Mouse (Mus musculus) neural tube, embryonic 12.5 days (tissue): ENCODE measurements around the gene Rtkn. TPM values are rescaled to one million over a fixed set of nuclear protein-coding genes. Genes with fewer than 3 reads are reported as not detected.

Experiments
- ATAC-seq: fragments of 200-750 bp; cut with Nextera tagmentation; 2 replicates; pipeline ENCODE4 v1.8.0; 2017; ENCODE audit warnings: low read depth, mild to moderate bottlenecking, moderate TSS enrichment, moderate library complexity; ENCODE audit not compliant: low FRiP score
- H3K27ac ChIP-seq: fragments of 300-500 bp; sonication (generic); 2 replicates; pipeline ENCODE4 v1.5.1; 2016
- H3K27me3 ChIP-seq: fragments of 300-500 bp; sonication (generic); replicated peaks from 2 replicates; pipeline ENCODE4 v1.6.1; 2016; ENCODE audit warnings: mild to moderate bottlenecking
- H3K36me3 ChIP-seq: fragments of 300-500 bp; sonication (generic); 2 replicates; pipeline ENCODE4 v1.6.1; 2016; ENCODE audit warnings: mild to moderate bottlenecking
- H3K4me1 ChIP-seq: fragments of 300-500 bp; sonication (generic); 2 replicates; pipeline ENCODE4 v1.6.1; 2016
- H3K4me2 ChIP-seq: fragments of 300-500 bp; sonication (generic); replicated peaks from 2 replicates; pipeline ENCODE4 v1.6.1; 2016; ENCODE audit warnings: mild to moderate bottlenecking
- H3K4me3 ChIP-seq: fragments of 300-500 bp; sonication (generic); 2 replicates; pipeline ENCODE4 v1.5.1; 2016
- H3K9ac ChIP-seq: fragments of 300-500 bp; sonication (generic); 2 replicates; pipeline ENCODE4 v1.6.1; 2016; ENCODE audit warnings: mild to moderate bottlenecking
- H3K9me3 ChIP-seq: fragments of 300-500 bp; sonication (generic); 2 replicates; pipeline ENCODE4 v1.6.1; 2016; ENCODE audit warnings: mild to moderate bottlenecking
- WGBS: fragments of 180-500 bp; shearing (Covaris S2); methylation state at CpG from one replicate; pipeline ENCODE4 v1.1.7; 2016; 5-methylcytosine and 5-hydroxymethylcytosine counted together
- microRNA counts: library from miRNA; unstranded; fragments of <30 nt; microRNA quantifications from one replicate; lab custom pipeline; 2017
- microRNA-seq: library from miRNA; unstranded; fragments of <30 nt; microRNA quantifications from one replicate; pipeline ENCODE4, GENCODE M21; 2017
- polyA plus RNA-seq: library from polyadenylated mRNA; unstranded; fragments of >200 nt; fragmentation: Nextera tagmentation; extraction: Ambion mirVana; gene quantifications from 2 replicates; pipeline ENCODE4 v1.2.1, GENCODE M21; 2016

Gene Rtkn
- polyA plus RNA-seq, 1 experiment from 2014 or later = 33.7 TPM

- Histone ChIP-seq H3K4me3 (no peak overlapping the region), H3K27ac (no peak overlapping the region), H3K36me3 (peaks cover 100% of the 10 kb centered on the region), H3K9me3 (no peaks in the 10 kb centered on the region), H3K27me3 (no peaks in the 10 kb centered on the region), H3K4me1 (no peaks in the 10 kb centered on the region), H3K4me2 (no peak overlapping the region), H3K9ac (no peak overlapping the region)
- no peak for ATAC-seq
- WGBS = 91% methylated on average over 7 of the region's 7 CpGs
These were observed 58.3 kb downstream of the Rtkn start for GRCm38 (mm10) chr6:83193571-83193970.

GRCm38 (mm10) chr6:83197345-83198004 lies 62.2 kb downstream of the Rtkn start:
- peaks cover 87% of the 10 kb centered on the region for H3K36me3 ChIP-seq
- no peak overlapping the region for H3K4me3 ChIP-seq
- no peaks in the 10 kb centered on the region for H3K27me3 ChIP-seq
- peak; percentile 39; the same call in 1 of the 2 replicates for ATAC-seq
- H3K27ac ChIP-seq = no peak overlapping the region
- WGBS = 41% methylated on average over 15 of the region's 15 CpGs
- H3K4me2 ChIP-seq = no peak overlapping the region
- H3K4me1 ChIP-seq = no peaks in the 10 kb centered on the region
- H3K9ac ChIP-seq = no peak overlapping the region
- H3K9me3 ChIP-seq = no peaks in the 10 kb centered on the region

MicroRNA genes within 50 kb of the gene (microRNA counts, 519-probe panel; counts per million panel counts)
- 342 counts per million, percentile 67 among the panel's probes with 10 or more counts for microRNA mmu-miR-3470a+mmu-miR-3470b (lab: Ali Mortazavi, UCI)

Small RNA genes within 50 kb of the gene (microRNA-seq; reads per million reads assigned to microRNA genes)
- gene Mir3470a = not detected

Other genes with a start within 250 kb of the Rtkn start
- 12.9 and 15.1 TPM in 2 replicates for gene Sema4f, start 195.7 kb upstream of the Rtkn start, polyA plus RNA-seq
- gene M1ap, start 188.6 kb upstream of the Rtkn start, polyA plus RNA-seq = 0.49 TPM in 1 of 2 replicates, not detected in the other
- gene Dok1, start 102.0 kb upstream of the Rtkn start, polyA plus RNA-seq = 5.8 and 6.5 TPM in 2 replicates
- gene Loxl3, start 101.3 kb upstream of the Rtkn start, polyA plus RNA-seq = 9.1 and 9.4 TPM in 2 replicates
- 158 and 167 TPM in 2 replicates for gene Aup1, start 80.9 kb upstream of the Rtkn start, polyA plus RNA-seq
- gene Htra2, start 80.2 kb upstream of the Rtkn start, polyA plus RNA-seq = 68.0 and 70.6 TPM in 2 replicates
- gene Dqx1, start 77.6 kb upstream of the Rtkn start, polyA plus RNA-seq = 1.8 and 2.1 TPM in 2 replicates
- 27.0 and 42.3 TPM in 2 replicates for gene Tlx2, start 65.2 kb upstream of the Rtkn start, polyA plus RNA-seq
- gene Pcgf1, start 57.6 kb upstream of the Rtkn start, polyA plus RNA-seq = 43.6 and 52.3 TPM in 2 replicates
- 0.57 and 2.8 TPM in 2 replicates for gene Lbx2, start 49.1 kb upstream of the Rtkn start, polyA plus RNA-seq
- 2.7 and 4.3 TPM in 2 replicates for gene Ccdc142, start 33.9 kb upstream of the Rtkn start, polyA plus RNA-seq
- gene Gm42688, start 33.8 kb upstream of the Rtkn start, polyA plus RNA-seq = 4.8 and 5.1 TPM in 2 replicates
- 124 and 128 TPM in 2 replicates for gene Mrpl53, start 26.4 kb upstream of the Rtkn start, polyA plus RNA-seq
- 39.4 and 39.5 TPM in 2 replicates for gene Mogs, start 20.0 kb upstream of the Rtkn start, polyA plus RNA-seq
- gene Wbp1, start 13.9 kb upstream of the Rtkn start, polyA plus RNA-seq = 233 and 254 TPM in 2 replicates
- gene Ino80b, start 10.0 kb upstream of the Rtkn start, polyA plus RNA-seq = 17.6 and 18.7 TPM in 2 replicates
- 11.5 and 13.5 TPM in 2 replicates for gene Wdr54, start 20.9 kb downstream of the Rtkn start, polyA plus RNA-seq
- gene 1700003E16Rik, start 20.9 kb downstream of the Rtkn start, polyA plus RNA-seq = 2.6 TPM in 2 replicates
- 181 and 196 TPM in 2 replicates for gene Dctn1, start 30.5 kb downstream of the Rtkn start, polyA plus RNA-seq
- 0.18 and 0.34 TPM in 2 replicates for gene Slc4a5, start 84.4 kb downstream of the Rtkn start, polyA plus RNA-seq
- gene Mthfd2, start 190.4 kb downstream of the Rtkn start, polyA plus RNA-seq = 30.8 and 33.1 TPM in 2 replicates
- gene Mob1a, start 190.6 kb downstream of the Rtkn start, polyA plus RNA-seq = 46.4 and 48.5 TPM in 2 replicates
- gene Bola3, start 213.7 kb downstream of the Rtkn start, polyA plus RNA-seq = 92.1 and 93.5 TPM in 2 replicates